Mouse (Mus musculus) megakaryocyte progenitor cell, adult 5-6 weeks (primary cell): Measurements from ENCODE around the gene Kcnv2. TPM values are rescaled to one million over a fixed set of nuclear protein-coding genes. Genes with fewer than 3 reads are reported as not detected.
A peak's percentile ranks its signal among the peaks of the same experiment; 100 is the strongest.

Source experiments
- ATAC-seq: replicated peaks from 2 replicates; pipeline ENCODE4 v1.8.0; 2016; ENCODE audit warnings: mild to moderate bottlenecking, moderate TSS enrichment, inconsistent platforms; ENCODE audit not compliant: poor library complexity
- total RNA-seq, 2 experiments: library from RNA; stranded (forward) in 1 of 2; stranded (reverse) in 1 of 2; fragments of 157-497, 149-512 nt in 1 of 2; fragments of 200-1000 nt in 1 of 2; gene quantifications; 2 replicates each; pipeline versions ENCODE4 v1.2.3 to v1.2.4; 2015 to 2017

Gene Kcnv2
- total RNA-seq (2015), result not detected in 2 replicates
- not detected in 2 replicates for total RNA-seq (2017)

- no peak for ATAC-seq
Measured at GRCm38 (mm10) chr19:27322281-27322680, at the start of gene Kcnv2. Kcnv2 (plus strand) TSS chr19:27322588.

- ATAC-seq, result no peak
Measured at GRCm38 (mm10) chr19:27273385-27273784, 49.0 kb upstream of the Kcnv2 start.

GRCm38 (mm10) chr19:27274382-27274781 lies 48.0 kb upstream of the Kcnv2 start:
- no peak for ATAC-seq

- ATAC-seq, result no peak
Measured at GRCm38 (mm10) chr19:27279174-27279573, 43.2 kb upstream of the Kcnv2 start.

GRCm38 (mm10) chr19:27310039-27310438 lies 12.3 kb upstream of the Kcnv2 start:
- ATAC-seq, result no peak

DNA sequence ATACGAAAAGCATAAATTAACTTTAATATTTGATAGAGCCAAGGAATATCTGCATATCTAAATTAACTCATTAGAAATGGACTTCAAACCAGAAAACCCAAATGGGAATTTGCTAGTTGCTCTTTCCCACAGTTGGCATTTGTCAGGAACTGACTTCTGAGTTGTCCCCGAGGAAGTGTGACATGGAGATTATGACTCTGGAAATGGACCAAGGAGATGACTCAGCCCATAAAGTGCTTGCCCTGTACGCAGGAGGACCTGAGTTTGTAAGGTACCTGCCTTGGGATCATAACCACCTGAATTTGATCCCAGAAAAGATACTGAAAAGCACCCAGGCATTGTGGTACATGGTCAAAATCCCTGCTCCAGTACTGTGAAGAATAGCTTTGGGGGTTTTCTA lies 11.1 kb upstream of the Kcnv2 start:
- no peak for ATAC-seq

DNA sequence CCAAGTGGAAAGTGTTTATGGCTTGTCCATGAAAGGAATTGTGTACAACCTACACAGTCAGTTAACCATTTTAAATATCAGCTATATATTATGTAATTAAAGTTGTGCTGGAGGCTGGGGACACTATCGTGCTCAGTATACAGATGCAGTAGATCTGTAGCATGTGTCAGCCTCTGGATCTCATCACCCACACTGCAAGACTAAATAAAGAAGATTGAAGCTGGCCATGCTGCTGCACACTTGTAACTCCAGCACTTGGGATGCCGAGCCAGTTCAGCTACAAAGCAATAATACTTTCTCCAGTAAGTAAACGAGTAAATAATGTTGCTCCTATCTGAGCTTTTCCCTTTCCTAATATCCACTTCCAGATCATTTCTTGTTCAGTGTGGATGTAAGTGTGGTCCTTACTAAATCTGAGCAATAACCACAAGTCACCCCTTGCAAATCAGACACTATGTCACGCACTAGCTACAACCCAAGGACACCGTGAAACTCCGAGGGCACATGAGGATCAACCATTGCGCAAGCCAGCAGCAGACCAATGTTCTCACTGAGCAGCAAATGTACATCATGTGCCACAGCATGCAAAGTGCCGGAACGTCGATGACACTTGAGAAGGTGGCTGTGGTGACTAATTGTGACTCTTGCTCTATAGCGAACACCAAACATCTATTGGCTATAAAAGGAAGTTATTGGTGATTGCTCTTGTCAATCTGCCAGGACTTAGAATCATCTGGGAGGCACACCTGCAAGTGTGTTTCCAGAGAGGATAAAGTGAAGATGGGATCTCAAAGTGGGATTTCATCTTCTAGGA lies 9.9 kb upstream of the Kcnv2 start:
- no peak for ATAC-seq

DNA sequence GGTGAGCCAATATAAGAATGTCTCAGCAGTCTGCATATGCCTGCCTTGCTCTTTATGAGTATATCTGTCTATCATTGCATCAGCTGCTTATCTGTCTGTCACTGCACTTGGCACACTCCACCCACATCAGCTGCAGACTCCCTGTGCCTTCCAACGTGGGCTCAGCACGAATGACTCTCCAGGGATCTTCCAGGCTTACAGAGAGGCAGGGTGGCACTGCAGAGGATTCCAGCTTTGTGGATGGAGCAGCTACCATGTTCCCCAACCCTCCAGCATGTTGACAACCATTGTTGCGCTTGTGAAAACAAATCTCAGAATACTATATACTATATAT lies 9.3 kb upstream of the Kcnv2 start:
- no peak for ATAC-seq

DNA sequence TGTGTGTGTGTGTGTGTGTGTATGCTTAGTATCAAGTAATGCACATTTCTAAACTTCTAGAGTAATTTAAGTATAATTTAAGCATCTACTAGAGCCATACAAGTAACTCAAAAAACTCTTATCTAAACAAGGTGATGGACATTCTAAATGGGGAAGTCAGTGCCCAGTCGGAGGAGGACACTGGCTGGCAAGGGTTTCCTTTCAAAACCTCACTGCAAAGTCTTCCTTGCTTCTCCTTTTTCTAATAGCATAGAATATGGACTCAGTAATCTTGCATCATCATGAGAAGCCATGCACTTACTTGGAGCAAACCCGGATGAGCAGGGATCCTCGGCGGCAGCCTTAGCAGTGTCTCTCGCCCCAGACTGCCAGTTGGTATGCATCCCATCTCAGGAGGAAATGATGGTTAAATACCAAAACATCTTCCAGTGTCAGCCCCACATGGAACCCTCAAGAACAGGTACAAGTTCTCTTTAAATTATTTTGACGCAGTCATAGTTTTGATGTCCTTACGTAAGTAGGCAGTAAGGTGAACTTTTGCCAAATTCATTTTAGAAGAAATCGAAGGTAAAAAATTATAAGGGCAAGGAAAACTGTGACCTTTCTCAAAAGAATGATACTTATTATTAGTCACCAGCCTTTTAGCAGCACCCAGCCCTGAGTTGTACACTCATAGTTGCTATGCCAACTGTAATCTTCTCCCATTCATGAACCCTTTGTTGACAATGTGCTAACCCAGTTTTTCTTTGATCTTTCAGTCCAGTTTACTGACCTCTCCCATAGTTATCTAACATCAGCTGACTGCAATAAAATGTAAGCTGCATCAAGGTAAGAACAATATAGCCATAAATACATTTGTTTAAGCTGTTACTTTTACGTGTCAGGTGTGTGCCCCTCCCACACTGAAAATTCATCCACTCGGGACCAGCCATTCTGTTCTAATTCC lies 5.8 kb upstream of the Kcnv2 start:
- peak; percentile 96 for ATAC-seq

DNA sequence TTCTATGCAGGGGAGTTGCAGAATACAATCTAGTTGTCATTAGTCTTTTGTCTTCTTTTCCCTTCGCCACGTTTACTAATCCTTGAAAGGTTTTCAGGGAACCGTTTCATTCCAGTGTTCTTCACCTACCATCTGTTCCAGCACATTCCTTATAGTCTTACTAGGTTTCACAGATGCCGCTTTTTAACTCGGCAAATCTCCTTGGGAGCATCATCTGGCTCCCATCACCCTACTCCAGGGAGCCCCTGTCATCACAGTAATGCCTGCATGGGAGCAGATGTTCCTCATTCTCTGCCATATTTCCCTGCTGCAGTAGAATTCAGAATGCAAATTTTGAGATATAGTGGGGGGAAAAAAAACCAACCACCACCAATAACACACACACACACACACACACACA lies 5.1 kb upstream of the Kcnv2 start:
- no peak for ATAC-seq

- no peak for ATAC-seq
Measured at GRCm38 (mm10) chr19:27322911-27323627, 681 bp downstream of the Kcnv2 start.

DNA sequence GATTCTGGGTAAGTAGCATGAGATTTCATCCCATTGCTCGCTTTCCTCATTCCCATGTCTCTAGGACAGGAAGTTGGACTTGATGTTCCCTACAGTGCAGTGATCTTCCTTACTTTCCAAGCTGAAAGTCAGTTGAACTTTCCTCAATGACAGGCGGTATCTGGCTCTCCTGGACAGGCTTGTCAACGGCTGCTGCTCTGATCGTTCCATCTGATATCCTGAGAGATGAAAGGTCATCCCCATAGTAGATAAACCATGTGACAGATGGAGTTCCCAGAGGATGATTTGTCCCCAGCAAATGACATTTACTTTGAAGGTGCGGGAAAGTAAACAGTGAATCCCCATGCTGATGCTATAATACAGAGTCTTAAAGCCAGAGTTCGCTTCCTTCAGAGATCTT lies 3.2 kb downstream of the Kcnv2 start:
- no peak for ATAC-seq

- no peak for ATAC-seq
Measured at GRCm38 (mm10) chr19:27327569-27327968, 5.2 kb downstream of the Kcnv2 start.

- no peak for ATAC-seq
Measured at GRCm38 (mm10) chr19:27328166-27328565, 5.8 kb downstream of the Kcnv2 start.

DNA sequence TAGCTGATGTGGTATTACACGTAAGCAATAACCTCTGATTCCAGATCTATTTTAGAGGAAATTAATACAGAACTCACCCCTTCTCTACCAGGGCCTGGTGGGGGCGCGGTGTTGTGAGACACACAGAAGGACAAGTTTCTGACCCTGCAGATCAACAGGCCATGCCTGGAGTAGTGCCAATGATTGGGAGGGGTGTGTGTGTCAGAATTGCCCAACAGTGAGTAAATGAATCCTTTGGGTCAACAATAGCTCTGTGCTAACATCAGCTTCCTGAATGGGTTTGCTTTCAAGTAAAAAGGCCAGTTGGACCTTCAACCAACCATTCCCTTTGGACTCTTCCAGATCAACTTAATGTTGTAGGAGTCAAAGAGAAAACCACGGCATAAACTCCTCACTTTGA lies 6.3 kb downstream of the Kcnv2 start:
- no peak for ATAC-seq

DNA sequence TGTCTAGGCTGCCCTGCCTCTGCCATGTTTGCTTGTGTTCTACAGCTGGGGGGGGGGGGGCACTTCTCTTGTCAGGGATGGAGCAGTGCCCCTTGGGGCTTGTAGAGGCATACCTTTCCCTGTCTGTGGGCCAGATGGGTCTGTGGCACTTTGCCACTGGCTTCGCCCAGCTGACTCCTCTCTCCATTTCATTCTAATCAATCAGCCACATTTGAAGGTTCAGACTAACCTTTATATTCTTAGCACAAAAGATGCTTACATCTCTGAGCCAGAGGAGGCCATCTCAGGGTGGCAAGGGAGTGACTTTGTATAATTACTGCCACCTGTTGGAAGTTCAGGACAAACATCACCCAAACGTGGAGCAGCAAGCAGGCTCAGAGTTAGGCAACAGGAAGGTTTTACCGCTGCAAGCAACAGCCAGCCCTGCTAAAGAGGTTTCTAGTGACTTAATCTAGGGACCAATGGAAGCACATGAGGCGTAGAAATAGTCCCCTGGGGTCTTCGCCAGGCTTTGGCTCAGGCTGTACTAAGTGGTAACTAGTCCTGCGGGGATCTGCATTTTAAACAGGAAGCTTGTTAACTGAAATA lies 9.9 kb downstream of the Kcnv2 start:
- peak; percentile 71 for ATAC-seq

GRCm38 (mm10) chr19:27336126-27336917 lies 13.9 kb downstream of the Kcnv2 start:
- no peak for ATAC-seq

- no peak for ATAC-seq
Measured at GRCm38 (mm10) chr19:27346501-27346900, 24.1 kb downstream of the Kcnv2 start.

GRCm38 (mm10) chr19:27351700-27352099 lies 29.3 kb downstream of the Kcnv2 start:
- no peak for ATAC-seq

DNA sequence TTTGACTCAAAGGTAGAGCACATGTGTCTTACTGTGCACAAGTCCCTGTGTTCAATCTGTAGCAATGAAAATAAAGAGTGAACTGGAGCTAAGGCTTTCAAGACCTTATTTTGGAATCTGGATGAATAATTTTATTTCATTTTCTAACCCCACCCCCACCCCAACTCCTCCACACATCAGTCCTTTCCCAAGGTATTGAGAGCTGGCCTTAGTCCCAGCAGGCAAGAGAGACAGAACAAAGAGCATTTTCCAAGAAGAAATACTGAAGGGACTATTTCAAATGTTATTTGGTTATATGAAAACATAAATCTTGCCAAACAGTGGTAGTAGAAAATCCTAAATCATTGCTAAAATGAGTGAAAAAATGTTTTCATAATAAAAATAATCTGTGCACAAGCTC lies 38.0 kb downstream of the Kcnv2 start:
- no peak for ATAC-seq
